Mouse (Mus musculus): ENCODE measurements around the gene Gm38392. TPM values are rescaled to one million over a fixed set of nuclear protein-coding genes. Genes with fewer than 3 reads are reported as not detected.

Gene Gm38392
- total and polyA plus RNA-seq, 2 experiments from 2014 or later, result 0.24 TPM; not detected in 1

DNA sequence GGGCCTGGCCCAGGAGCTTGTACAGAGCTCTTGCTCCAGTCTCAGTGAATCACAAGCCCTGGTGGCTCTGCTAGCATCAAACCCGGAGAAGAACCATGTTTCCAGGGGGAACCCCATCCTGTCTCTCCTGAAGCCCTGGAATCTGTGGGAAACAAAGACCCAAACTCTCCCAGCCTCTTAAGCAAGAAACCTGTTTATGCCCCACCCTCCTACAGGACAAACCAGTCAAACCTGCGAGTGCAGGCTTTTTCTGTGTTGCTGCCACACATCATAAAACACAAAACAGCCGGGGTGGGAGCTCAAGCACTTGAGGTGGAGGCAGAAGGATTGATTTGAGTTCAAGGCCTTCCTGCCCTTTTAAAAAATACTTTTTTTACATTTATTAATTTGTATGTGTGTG, 24.7 kb downstream of the Gm38392 start:
- no peak overlapping the region for H3K4me2 ChIP-seq (ENCODE audit: low read depth, low read length)
- H3K4me1 ChIP-seq (ENCODE audit: insufficient read depth, low read length), result no peaks in the 10 kb centered on the region
- H3K27me3 ChIP-seq (ENCODE audit: insufficient read depth, low read length), result no peaks in the 10 kb centered on the region
- no peaks in the 10 kb centered on the region for H3K36me3 ChIP-seq (ENCODE audit: insufficient read depth, low read length)
- DNase-seq (ENCODE audit: low spot score) (no peak), ATAC-seq (no peak)
- H3K27ac ChIP-seq, result no peak overlapping the region
- no peak overlapping the region for H3K9ac ChIP-seq (replicated peaks; ENCODE audit: low read length)
- no peak for TF ChIP-seq CTCF (IDR thresholded peaks at IDR 0.05; ENCODE audit: low read depth)
- 85% methylated on average over 3 of the region's 3 CpGs for WGBS
- no peak overlapping the region for H3K4me3 ChIP-seq (ENCODE audit: low read length)
- H3K9me3 ChIP-seq (ENCODE audit: low read length), result no peaks in the 10 kb centered on the region

- DNase-seq (ENCODE audit: low spot score) (no peak), ATAC-seq (no peak)
- TF ChIP-seq CTCF (IDR thresholded peaks at IDR 0.05; ENCODE audit: low read depth), result no peak
- Histone ChIP-seq H3K4me1 (ENCODE audit: insufficient read depth, low read length) (peaks cover 8% of the 10 kb centered on the region; the same call in 1 of the 2 replicates), H3K36me3 (ENCODE audit: insufficient read depth, low read length) (no peaks in the 10 kb centered on the region), H3K27ac (no peak overlapping the region), H3K9me3 (ENCODE audit: low read length) (no peaks in the 10 kb centered on the region), H3K4me2 (ENCODE audit: low read depth, low read length) (no peak overlapping the region), H3K9ac (replicated peaks; ENCODE audit: low read length) (no peak overlapping the region), H3K4me3 (ENCODE audit: low read length) (no peak overlapping the region), H3K27me3 (ENCODE audit: insufficient read depth, low read length) (no peaks in the 10 kb centered on the region; the same call in 1 of the 2 replicates)
- 78% methylated on average over 7 of the region's 7 CpGs for WGBS
Measured at GRCm38 (mm10) chr3:88256382-88256781, 30.6 kb downstream of the Gm38392 start.

DNA sequence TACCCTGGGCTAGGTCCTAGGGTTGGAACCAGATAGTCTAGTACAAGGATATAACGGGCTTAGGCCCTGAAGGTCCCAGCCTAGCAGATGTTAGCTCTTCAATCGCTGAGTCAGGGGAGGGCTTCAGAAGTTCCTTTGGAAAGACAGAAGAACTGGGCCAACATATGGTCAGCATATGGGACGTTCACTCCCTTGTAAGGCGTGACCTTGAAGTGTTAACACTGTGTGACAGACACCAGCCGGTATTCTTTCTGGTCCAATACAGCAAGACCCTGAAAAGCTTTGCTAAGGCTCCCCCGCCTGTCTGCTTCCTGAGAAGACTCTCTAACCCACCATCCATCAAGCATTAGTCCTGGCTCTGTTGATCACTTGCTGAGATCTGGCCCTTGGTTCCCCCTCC, 31.1 kb downstream of the Gm38392 start:
- DNase-seq (ENCODE audit: low spot score), result no peak

GRCm38 (mm10) chr3:88254268-88254926, 32.6 kb downstream of the Gm38392 start, which contains the start of gene Rhbg:
Gene Rhbg (minus strand): TSS chr3:88254709.
- DNase-seq (ENCODE audit: low spot score) (peak; percentile 18), ATAC-seq (no peak)
- Histone ChIP-seq H3K27me3 (ENCODE audit: insufficient read depth, low read length) (no peaks in the 10 kb centered on the region; the same call in 1 of the 2 replicates), H3K4me1 (ENCODE audit: insufficient read depth, low read length) (peaks cover 8% of the 10 kb centered on the region; the same call in 1 of the 2 replicates), H3K27ac (no peak within 1 kb of the TSS), H3K4me2 (ENCODE audit: low read depth, low read length) (peak within 1 kb of the TSS; percentile 67), H3K4me3 (ENCODE audit: low read length) (peak within 1 kb of the TSS; percentile 36), H3K9ac (replicated peaks; ENCODE audit: low read length) (peak within 1 kb of the TSS; percentile 47), H3K36me3 (ENCODE audit: insufficient read depth, low read length) (no peaks in the 10 kb centered on the region), H3K9me3 (ENCODE audit: low read length) (no peaks in the 10 kb centered on the region)
- WGBS, result 2% methylated on average over 34 of the region's 34 CpGs
- no peak for TF ChIP-seq CTCF (IDR thresholded peaks at IDR 0.05; ENCODE audit: low read depth)

More for the DNA sequence above, 31.1 kb downstream of the Gm38392 start:
- Histone ChIP-seq H3K27me3 (ENCODE audit: insufficient read depth, low read length) (no peaks in the 10 kb centered on the region; the same call in 1 of the 2 replicates), H3K4me2 (ENCODE audit: low read depth, low read length) (no peak overlapping the region), H3K4me3 (ENCODE audit: low read length) (no peak overlapping the region), H3K9me3 (ENCODE audit: low read length) (no peaks in the 10 kb centered on the region), H3K4me1 (ENCODE audit: insufficient read depth, low read length) (peaks cover 8% of the 10 kb centered on the region; the same call in 1 of the 2 replicates), H3K36me3 (ENCODE audit: insufficient read depth, low read length) (no peaks in the 10 kb centered on the region), H3K27ac (no peak overlapping the region), H3K9ac (replicated peaks; ENCODE audit: low read length) (no peak overlapping the region)
- ATAC-seq, result no peak
- WGBS, result 70% methylated on average over 6 of the region's 6 CpGs
- no peak for TF ChIP-seq CTCF (IDR thresholded peaks at IDR 0.05; ENCODE audit: low read depth)

DNA sequence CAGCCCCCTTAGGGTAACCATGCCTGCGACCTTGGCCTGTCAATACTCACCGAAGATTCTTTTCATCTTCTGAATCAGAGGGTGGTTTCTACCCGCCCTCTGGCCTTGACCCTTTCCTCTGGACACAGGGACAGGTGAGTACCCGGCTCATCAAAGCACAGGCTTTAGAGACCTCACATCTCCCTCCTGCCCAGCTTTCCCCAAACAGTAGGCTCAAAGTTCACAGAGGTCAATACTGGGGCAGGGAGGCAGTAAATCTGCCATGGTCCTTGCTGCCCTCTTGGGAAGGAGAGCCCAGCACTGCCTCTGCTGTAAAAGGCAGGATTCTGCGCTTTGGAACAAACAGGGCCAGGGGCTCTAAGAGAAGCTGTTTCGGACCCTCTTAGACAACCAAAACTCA, 34.3 kb downstream of the Gm38392 start:
- no peaks in the 10 kb centered on the region for H3K36me3 ChIP-seq (ENCODE audit: insufficient read depth, low read length)
- 74% methylated on average over 6 of the region's 6 CpGs for WGBS
- DNase-seq (ENCODE audit: low spot score) (no peak), ATAC-seq (no peak)
- H3K4me3 ChIP-seq (ENCODE audit: low read length), result no peak overlapping the region
- no peaks in the 10 kb centered on the region for H3K9me3 ChIP-seq (ENCODE audit: low read length)
- H3K27me3 ChIP-seq (ENCODE audit: insufficient read depth, low read length), result no peaks in the 10 kb centered on the region; the same call in 1 of the 2 replicates
- no peak for TF ChIP-seq CTCF (IDR thresholded peaks at IDR 0.05; ENCODE audit: low read depth)
- H3K27ac ChIP-seq, result no peak overlapping the region
- peaks cover 8% of the 10 kb centered on the region; the same call in 1 of the 2 replicates for H3K4me1 ChIP-seq (ENCODE audit: insufficient read depth, low read length)
- H3K9ac ChIP-seq (replicated peaks; ENCODE audit: low read length), result no peak overlapping the region
- no peak overlapping the region for H3K4me2 ChIP-seq (ENCODE audit: low read depth, low read length)

- no peaks in the 10 kb centered on the region; the same call in 1 of the 2 replicates for H3K27me3 ChIP-seq (ENCODE audit: insufficient read depth, low read length)
- DNase-seq (ENCODE audit: low spot score), result no peak
- no peak overlapping the region; the same call in 1 of the 2 replicates for H3K9ac ChIP-seq (replicated peaks; ENCODE audit: low read length)
- H3K9me3 ChIP-seq (ENCODE audit: low read length), result no peaks in the 10 kb centered on the region
- H3K4me3 ChIP-seq (ENCODE audit: low read length), result no peak overlapping the region
- no peaks in the 10 kb centered on the region for H3K36me3 ChIP-seq (ENCODE audit: insufficient read depth, low read length)
- WGBS, result 56% methylated on average over 11 of the region's 11 CpGs
- no peaks in the 10 kb centered on the region for H3K4me1 ChIP-seq (ENCODE audit: insufficient read depth, low read length)
- H3K4me2 ChIP-seq (ENCODE audit: low read depth, low read length), result no peak overlapping the region
- no peak overlapping the region for H3K27ac ChIP-seq
- no peak for TF ChIP-seq CTCF (IDR thresholded peaks at IDR 0.05; ENCODE audit: low read depth)
- ATAC-seq, result no peak
Measured at GRCm38 (mm10) chr3:88248406-88248805, 38.6 kb downstream of the Gm38392 start.

GRCm38 (mm10) chr3:88247666-88248065, 39.3 kb downstream of the Gm38392 start:
- no peaks in the 10 kb centered on the region for H3K36me3 ChIP-seq (ENCODE audit: insufficient read depth, low read length)
- ATAC-seq, result no peak

More at GRCm38 (mm10) chr3:88247666-88248065, 39.3 kb downstream of the Gm38392 start:
- WGBS, result 66% methylated on average over 9 of the region's 9 CpGs
- no peak for TF ChIP-seq CTCF (IDR thresholded peaks at IDR 0.05; ENCODE audit: low read depth)
- no peaks in the 10 kb centered on the region for H3K4me1 ChIP-seq (ENCODE audit: insufficient read depth, low read length)
- no peak overlapping the region for H3K4me2 ChIP-seq (ENCODE audit: low read depth, low read length)
- no peaks in the 10 kb centered on the region for H3K9me3 ChIP-seq (ENCODE audit: low read length)
- H3K4me3 ChIP-seq (ENCODE audit: low read length), result no peak overlapping the region
- H3K9ac ChIP-seq (replicated peaks; ENCODE audit: low read length), result no peak overlapping the region
- H3K27ac ChIP-seq, result no peak overlapping the region
- DNase-seq (ENCODE audit: low spot score), result no peak
- no peaks in the 10 kb centered on the region for H3K27me3 ChIP-seq (ENCODE audit: insufficient read depth, low read length)
